Mouse (Mus musculus) cortical plate, adult 2 months (tissue): ENCODE measurements around the gene 1700017N19Rik.

Source experiments
- CTCF ChIP-seq: fragments of 200-500 bp; IDR thresholded peaks from 2 replicates; pipeline ENCODE4 v1.5.1; 2011; ENCODE audit warnings: mild to moderate bottlenecking, control low read depth, low read length; ENCODE audit not compliant: insufficient read depth; ENCODE audit errors: extremely low read depth
- POLR2A ChIP-seq: fragments of 200-500 bp; IDR thresholded peaks from 2 replicates; pipeline ENCODE4 v1.6.1; 2011; ENCODE audit warnings: mild to moderate bottlenecking, low read length, control low read depth; ENCODE audit not compliant: insufficient read depth; ENCODE audit errors: extremely low read depth

DNA sequence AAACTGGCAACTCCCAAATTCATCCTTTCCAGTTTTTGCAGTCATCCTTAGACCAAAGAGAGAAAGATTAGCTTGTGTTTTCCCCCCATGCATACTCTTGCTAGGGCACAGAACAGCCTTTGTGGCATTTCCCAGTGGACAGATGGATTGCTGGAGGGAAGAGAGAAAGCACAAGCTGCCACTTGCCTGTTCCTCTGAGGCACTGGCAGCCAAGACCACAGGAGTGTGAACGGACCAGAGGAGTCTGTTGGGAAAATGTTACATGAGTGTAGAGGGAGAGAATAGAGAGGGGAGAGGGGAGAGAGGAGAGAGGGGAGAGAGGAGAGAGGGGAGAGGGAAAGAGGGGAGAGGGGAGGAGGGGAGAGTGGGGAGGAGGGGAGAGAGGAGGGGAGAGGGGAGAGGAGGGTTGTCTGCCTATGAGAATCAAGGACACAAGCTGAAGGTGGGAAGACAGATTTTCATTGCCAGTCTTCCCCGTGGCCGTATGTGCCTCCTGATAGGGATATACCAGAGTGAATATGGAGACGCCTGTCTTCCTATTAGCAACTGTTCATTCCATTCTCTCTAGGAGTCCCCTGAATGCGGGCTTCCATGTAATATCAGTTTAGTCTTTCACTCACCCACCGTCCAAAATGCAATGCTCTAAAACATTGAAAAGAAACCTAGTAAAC lies 27.1 kb downstream of the 1700017N19Rik start:
- no peak for TF ChIP-seq CTCF
- no peak for TF ChIP-seq POLR2A
